Mouse (Mus musculus): ENCODE measurements around the gene Gm19668. TPM values are rescaled to one million over a fixed set of nuclear protein-coding genes. Genes with fewer than 3 reads are reported as not detected.

The Gm19668 gene
- polyA plus RNA-seq (2015; fragmentation: Nextera tagmentation; extraction: Ambion mirVana) = not detected in 2 replicates

GRCm38 (mm10) chr10:77798921-77799508 is at the start of gene Gm19668:
Gm19668 (minus strand) TSS chr10:77799133.
- H3K4me1 ChIP-seq (ENCODE audit: control insufficient read depth, insufficient read depth, low read length) = peaks cover 6% of the 10 kb centered on the region
- no peak within 1 kb of the TSS for H3K9ac ChIP-seq (ENCODE audit: low read length)
- WGBS = 65% methylated on average over 8 of the region's 8 CpGs
- H3K4me2 ChIP-seq (ENCODE audit: low read depth, low read length) = no peak within 1 kb of the TSS
- H3K9me3 ChIP-seq (replicated peaks; ENCODE audit: control insufficient read depth, low read length) = no peaks in the 10 kb centered on the region
- H3K4me3 ChIP-seq (ENCODE audit: low read length) = no peak within 1 kb of the TSS
- H3K36me3 ChIP-seq (ENCODE audit: control insufficient read depth, insufficient read depth) = no peaks in the 10 kb centered on the region
- peak within 1 kb of the TSS; percentile 17 for H3K27ac ChIP-seq (ENCODE audit: low read length)
- no peak for ATAC-seq (replicated peaks; ENCODE audit: extremely low read depth, insufficient read depth, low FRiP score)
- H3K27me3 ChIP-seq (ENCODE audit: control insufficient read depth, insufficient read depth, low read length) = no peaks in the 10 kb centered on the region

DNA sequence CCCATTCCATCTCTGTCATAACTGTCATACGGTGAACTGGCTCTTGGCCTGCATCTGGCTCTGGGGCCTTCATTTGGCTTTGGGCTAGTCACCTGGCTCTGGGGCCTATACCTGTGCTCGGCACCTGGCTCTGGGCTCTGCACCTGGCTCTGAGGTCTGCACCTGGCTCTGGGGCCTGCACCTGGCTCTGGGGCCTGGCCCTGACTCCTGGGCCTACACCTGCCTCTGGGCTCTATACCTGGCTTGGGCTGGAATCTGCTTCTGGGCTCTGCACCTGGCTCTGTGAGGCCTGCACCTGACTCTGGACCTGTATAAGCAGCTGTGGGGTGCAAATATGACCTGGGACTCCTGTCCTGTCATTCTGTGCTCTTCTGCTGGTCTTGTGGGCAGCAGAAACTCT is 48.6 kb upstream of the Gm19668 start:
- H3K9ac ChIP-seq (ENCODE audit: low read length) = no peak overlapping the region
- 79% methylated on average over 2 of the region's 2 CpGs for WGBS
- no peak overlapping the region for H3K4me3 ChIP-seq (ENCODE audit: low read length)
- no peaks in the 10 kb centered on the region; the same call in 1 of the 2 replicates for H3K36me3 ChIP-seq (ENCODE audit: control insufficient read depth, insufficient read depth)
- H3K4me1 ChIP-seq (ENCODE audit: control insufficient read depth, insufficient read depth, low read length) = no peaks in the 10 kb centered on the region
- H3K27me3 ChIP-seq (ENCODE audit: control insufficient read depth, insufficient read depth, low read length) = no peaks in the 10 kb centered on the region
- H3K9me3 ChIP-seq (replicated peaks; ENCODE audit: control insufficient read depth, low read length) = peaks cover 12% of the 10 kb centered on the region
- H3K27ac ChIP-seq (ENCODE audit: low read length) = no peak overlapping the region
- no peak overlapping the region for H3K4me2 ChIP-seq (ENCODE audit: low read depth, low read length)
- ATAC-seq (replicated peaks; ENCODE audit: extremely low read depth, insufficient read depth, low FRiP score) = no peak

- Histone ChIP-seq H3K9ac (ENCODE audit: low read length) (no peak overlapping the region), H3K36me3 (ENCODE audit: control insufficient read depth, insufficient read depth) (no peaks in the 10 kb centered on the region; the same call in 1 of the 2 replicates), H3K4me1 (ENCODE audit: control insufficient read depth, insufficient read depth, low read length) (no peaks in the 10 kb centered on the region), H3K27ac (ENCODE audit: low read length) (no peak overlapping the region), H3K9me3 (replicated peaks; ENCODE audit: control insufficient read depth, low read length) (peaks cover 12% of the 10 kb centered on the region), H3K4me2 (ENCODE audit: low read depth, low read length) (no peak overlapping the region), H3K4me3 (ENCODE audit: low read length) (no peak overlapping the region), H3K27me3 (ENCODE audit: control insufficient read depth, insufficient read depth, low read length) (no peaks in the 10 kb centered on the region)
- no peak for ATAC-seq (replicated peaks; ENCODE audit: extremely low read depth, insufficient read depth, low FRiP score)
- 21% methylated on average over 2 of the region's 2 CpGs for WGBS
These were observed 48.0 kb upstream of the Gm19668 start for GRCm38 (mm10) chr10:77846961-77847360.

GRCm38 (mm10) chr10:77846503-77846902 is 47.6 kb upstream of the Gm19668 start, which contains the start of gene Gm36176:
Gm36176 (plus strand) TSS chr10:77846803.
- Histone ChIP-seq H3K4me2 (ENCODE audit: low read depth, low read length) (no peak within 1 kb of the TSS), H3K9ac (ENCODE audit: low read length) (no peak within 1 kb of the TSS), H3K27me3 (ENCODE audit: control insufficient read depth, insufficient read depth, low read length) (no peaks in the 10 kb centered on the region), H3K4me1 (ENCODE audit: control insufficient read depth, insufficient read depth, low read length) (no peaks in the 10 kb centered on the region), H3K36me3 (ENCODE audit: control insufficient read depth, insufficient read depth) (no peaks in the 10 kb centered on the region; the same call in 1 of the 2 replicates), H3K27ac (ENCODE audit: low read length) (no peak within 1 kb of the TSS), H3K4me3 (ENCODE audit: low read length) (no peak within 1 kb of the TSS), H3K9me3 (replicated peaks; ENCODE audit: control insufficient read depth, low read length) (peaks cover 13% of the 10 kb centered on the region)
- ATAC-seq (replicated peaks; ENCODE audit: extremely low read depth, insufficient read depth, low FRiP score) = no peak
- 55% methylated on average over 3 of the region's 3 CpGs for WGBS

DNA sequence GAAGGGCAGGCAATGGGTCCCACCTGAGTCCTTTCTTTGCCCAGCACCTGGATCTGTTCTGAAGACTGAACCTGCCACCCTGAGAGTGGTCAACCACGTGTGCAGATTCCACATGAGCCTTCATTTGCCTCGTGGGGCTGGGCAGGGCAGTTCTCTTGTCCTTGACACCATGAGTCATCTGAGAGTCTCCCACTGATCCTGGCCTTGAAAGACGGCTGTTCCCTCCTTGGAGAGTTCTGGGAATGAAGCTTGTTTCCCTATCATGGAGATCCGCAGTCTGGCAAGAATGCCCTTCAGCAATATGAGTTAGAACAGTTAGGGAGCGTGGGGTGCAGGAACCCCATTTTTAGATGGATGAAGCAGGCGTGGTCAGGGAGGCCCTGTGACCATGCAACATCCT is 40.1 kb upstream of the Gm19668 start:
- Histone ChIP-seq H3K4me3 (ENCODE audit: low read length) (no peak overlapping the region), H3K27me3 (ENCODE audit: control insufficient read depth, insufficient read depth, low read length) (no peaks in the 10 kb centered on the region), H3K9ac (ENCODE audit: low read length) (no peak overlapping the region), H3K9me3 (replicated peaks; ENCODE audit: control insufficient read depth, low read length) (peaks cover 16% of the 10 kb centered on the region), H3K36me3 (ENCODE audit: control insufficient read depth, insufficient read depth) (no peaks in the 10 kb centered on the region; the same call in 1 of the 2 replicates), H3K27ac (ENCODE audit: low read length) (no peak overlapping the region), H3K4me2 (ENCODE audit: low read depth, low read length) (no peak overlapping the region), H3K4me1 (ENCODE audit: control insufficient read depth, insufficient read depth, low read length) (no peaks in the 10 kb centered on the region)
- WGBS = 63% methylated on average over 6 of the region's 6 CpGs
- no peak for ATAC-seq (replicated peaks; ENCODE audit: extremely low read depth, insufficient read depth, low FRiP score)

- Histone ChIP-seq H3K9ac (ENCODE audit: low read length) (no peak within 1 kb of the TSS), H3K4me2 (ENCODE audit: low read depth, low read length) (no peak within 1 kb of the TSS), H3K36me3 (ENCODE audit: control insufficient read depth, insufficient read depth) (no peaks in the 10 kb centered on the region), H3K27me3 (ENCODE audit: control insufficient read depth, insufficient read depth, low read length) (no peaks in the 10 kb centered on the region), H3K4me1 (ENCODE audit: control insufficient read depth, insufficient read depth, low read length) (no peaks in the 10 kb centered on the region), H3K9me3 (replicated peaks; ENCODE audit: control insufficient read depth, low read length) (peaks cover under 1% of the 10 kb centered on the region; the same call in 1 of the 2 replicates), H3K27ac (ENCODE audit: low read length) (no peak within 1 kb of the TSS), H3K4me3 (ENCODE audit: low read length) (no peak within 1 kb of the TSS)
- 59% methylated on average over 9 of the region's 9 CpGs for WGBS
- no peak for ATAC-seq (replicated peaks; ENCODE audit: extremely low read depth, insufficient read depth, low FRiP score)
These were observed 36.7 kb upstream of the Gm19668 start, which contains the start of gene Krtap10-10 for GRCm38 (mm10) chr10:77835647-77836046. Krtap10-10 (plus strand) TSS chr10:77835947.

GRCm38 (mm10) chr10:77826951-77827350 is 28.0 kb upstream of the Gm19668 start, which contains the start of gene Krtap10-4:
Krtap10-4 (minus strand) TSS chr10:77827095.
- no peak for ATAC-seq (replicated peaks; ENCODE audit: extremely low read depth, insufficient read depth, low FRiP score)
- 52% methylated on average over 6 of the region's 6 CpGs for WGBS
- Histone ChIP-seq H3K27me3 (ENCODE audit: control insufficient read depth, insufficient read depth, low read length) (no peaks in the 10 kb centered on the region), H3K4me1 (ENCODE audit: control insufficient read depth, insufficient read depth, low read length) (no peaks in the 10 kb centered on the region), H3K4me3 (ENCODE audit: low read length) (no peak within 1 kb of the TSS), H3K9me3 (replicated peaks; ENCODE audit: control insufficient read depth, low read length) (peaks cover 3% of the 10 kb centered on the region; the same call in 1 of the 2 replicates), H3K36me3 (ENCODE audit: control insufficient read depth, insufficient read depth) (no peaks in the 10 kb centered on the region), H3K4me2 (ENCODE audit: low read depth, low read length) (no peak within 1 kb of the TSS), H3K27ac (ENCODE audit: low read length) (no peak within 1 kb of the TSS), H3K9ac (ENCODE audit: low read length) (no peak within 1 kb of the TSS)

- Histone ChIP-seq H3K27ac (ENCODE audit: low read length) (no peak overlapping the region), H3K9me3 (replicated peaks; ENCODE audit: control insufficient read depth, low read length) (no peaks in the 10 kb centered on the region; the same call in 1 of the 2 replicates), H3K4me2 (ENCODE audit: low read depth, low read length) (no peak overlapping the region), H3K4me1 (ENCODE audit: control insufficient read depth, insufficient read depth, low read length) (no peaks in the 10 kb centered on the region), H3K4me3 (ENCODE audit: low read length) (no peak overlapping the region), H3K36me3 (ENCODE audit: control insufficient read depth, insufficient read depth) (no peaks in the 10 kb centered on the region), H3K27me3 (ENCODE audit: control insufficient read depth, insufficient read depth, low read length) (no peaks in the 10 kb centered on the region), H3K9ac (ENCODE audit: low read length) (no peak overlapping the region)
- no peak for ATAC-seq (replicated peaks; ENCODE audit: extremely low read depth, insufficient read depth, low FRiP score)
- 42% methylated on average over 4 of the region's 4 CpGs for WGBS
These were observed 20.3 kb upstream of the Gm19668 start for GRCm38 (mm10) chr10:77819203-77819602.

- Histone ChIP-seq H3K4me3 (ENCODE audit: low read length) (no peak overlapping the region), H3K9me3 (replicated peaks; ENCODE audit: control insufficient read depth, low read length) (no peaks in the 10 kb centered on the region; the same call in 1 of the 2 replicates), H3K27ac (ENCODE audit: low read length) (no peak overlapping the region), H3K9ac (ENCODE audit: low read length) (no peak overlapping the region), H3K4me2 (ENCODE audit: low read depth, low read length) (no peak overlapping the region), H3K36me3 (ENCODE audit: control insufficient read depth, insufficient read depth) (no peaks in the 10 kb centered on the region), H3K4me1 (ENCODE audit: control insufficient read depth, insufficient read depth, low read length) (no peaks in the 10 kb centered on the region), H3K27me3 (ENCODE audit: control insufficient read depth, insufficient read depth, low read length) (no peaks in the 10 kb centered on the region)
- 93% methylated on average over 4 of the region's 4 CpGs for WGBS
- ATAC-seq (replicated peaks; ENCODE audit: extremely low read depth, insufficient read depth, low FRiP score) = no peak
These were observed 19.6 kb upstream of the Gm19668 start for GRCm38 (mm10) chr10:77818523-77818922.
